Mouse (Mus musculus) retina, postnatal 1 day (tissue): ENCODE results near the gene Slc5a4b.
A peak's percentile ranks its signal among the peaks of the same experiment; 100 is the strongest.

Source experiments
- DNase-seq: peaks from one replicate; pipeline ENCODE4 v3.0.0-alpha.2; 2012

Gene Slc5a4b

GRCm38 (mm10) chr10:76035277-76035676, 75.5 kb downstream of the Slc5a4b start:
- DNase-seq: no peak

- DNase-seq: no peak
Measured at GRCm38 (mm10) chr10:76034001-76034600, 76.7 kb downstream of the Slc5a4b start.

GRCm38 (mm10) chr10:76033119-76033455, 77.7 kb downstream of the Slc5a4b start:
- DNase-seq: no peak

- DNase-seq: peak; percentile 97
Measured at GRCm38 (mm10) chr10:76032402-76033118, 78.2 kb downstream of the Slc5a4b start, which contains the start of gene Zfp280b. TSS of gene Zfp280b (plus strand) at chr10:76032650.

- DNase-seq: no peak
Measured at GRCm38 (mm10) chr10:76031511-76032401, 79.0 kb downstream of the Slc5a4b start.

- DNase-seq: peak; percentile 16
Measured at GRCm38 (mm10) chr10:76030496-76030895, 80.3 kb downstream of the Slc5a4b start.

- DNase-seq: no peak
Measured at GRCm38 (mm10) chr10:76029276-76029675, 81.5 kb downstream of the Slc5a4b start.

GRCm38 (mm10) chr10:76028396-76028795, 82.4 kb downstream of the Slc5a4b start:
- no peak for DNase-seq

- no peak for DNase-seq
Measured at GRCm38 (mm10) chr10:76028016-76028366, 82.8 kb downstream of the Slc5a4b start.

GRCm38 (mm10) chr10:76027127-76028015, 83.4 kb downstream of the Slc5a4b start:
- DNase-seq: no peak

GRCm38 (mm10) chr10:76025470-76026190, 85.1 kb downstream of the Slc5a4b start:
- DNase-seq: no peak

- DNase-seq: no peak
Measured at GRCm38 (mm10) chr10:76023921-76024320, 86.8 kb downstream of the Slc5a4b start.

GRCm38 (mm10) chr10:76021728-76022127, 89.0 kb downstream of the Slc5a4b start:
- DNase-seq: no peak

GRCm38 (mm10) chr10:76016886-76017285, 93.9 kb downstream of the Slc5a4b start:
- no peak for DNase-seq

GRCm38 (mm10) chr10:76012922-76013321, 97.8 kb downstream of the Slc5a4b start:
- DNase-seq: no peak

GRCm38 (mm10) chr10:76009812-76010211, 100.9 kb downstream of the Slc5a4b start:
- DNase-seq: no peak
